Mouse (Mus musculus) gastrocnemius, postnatal 4 days (tissue): ENCODE results near the gene Rad51b. TPM values are rescaled to one million over a fixed set of nuclear protein-coding genes. Genes with fewer than 3 reads are reported as not detected.

Experiments
- DNase-seq, 2 experiments: peaks; one replicate each; pipeline ENCODE4 v3.0.0; 2021 to 2022; ENCODE audit warnings: low spot score in 2 of 2, mixed read lengths in 2 of 2
- total RNA-seq, 2 experiments: library from RNA; stranded (reverse); gene quantifications; 2 replicates each; pipeline ENCODE4 v1.2.3; 2021

The Rad51b gene
- total RNA-seq, 2 experiments from 2014 or later: 2.2 to 2.3 TPM

GRCm38 (mm10) chr12:79850021-79850420 lies 552.9 kb downstream of the Rad51b start:
- no peak for DNase-seq

GRCm38 (mm10) chr12:79851898-79852297 lies 554.8 kb downstream of the Rad51b start:
- no peak for DNase-seq

- no peak for DNase-seq
Observed at GRCm38 (mm10) chr12:79852606-79853005, 555.5 kb downstream of the Rad51b start.

- DNase-seq: no peak
Observed at GRCm38 (mm10) chr12:79853901-79854490, 556.9 kb downstream of the Rad51b start.

- DNase-seq: no peak
Observed at GRCm38 (mm10) chr12:79854507-79854906, 557.4 kb downstream of the Rad51b start.

GRCm38 (mm10) chr12:79856116-79856909 lies 559.2 kb downstream of the Rad51b start:
- peak; percentile 72 to 82 for DNase-seq

GRCm38 (mm10) chr12:79857704-79858103 lies 560.6 kb downstream of the Rad51b start:
- no peak for DNase-seq

- no peak for DNase-seq
Observed at GRCm38 (mm10) chr12:79858336-79858735, 561.3 kb downstream of the Rad51b start.

GRCm38 (mm10) chr12:79859354-79860247 lies 562.5 kb downstream of the Rad51b start:
- DNase-seq: no peak

- no peak for DNase-seq
Observed at GRCm38 (mm10) chr12:79860248-79860555, 563.1 kb downstream of the Rad51b start.

Other genes with a start within 250 kb of the Rad51b start
- 1 to 10 TPM; 4.6 to 5.0 TPM for gene Pigh, start 207.6 kb upstream of the Rad51b start, total RNA-seq
- under 1 TPM in 1 of 2 experiments, not detected in 1; 0.18 TPM for gene Arg2, start 166.5 kb upstream of the Rad51b start, total RNA-seq
- 10 to 100 TPM; 49.1 to 54.9 TPM for gene Vti1b, start 124.6 kb upstream of the Rad51b start, total RNA-seq
- 1 to 10 TPM; 7.2 to 8.4 TPM for gene Rdh11, start 105.0 kb upstream of the Rad51b start, total RNA-seq
- under 1 TPM; 0.21 to 0.54 TPM for gene Rdh12, start 88.4 kb upstream of the Rad51b start, total RNA-seq
- gene Zfyve26, start 978 bp upstream of the Rad51b start, total RNA-seq: 10 to 100 TPM; 27.7 to 29.0 TPM